Mouse (Mus musculus) lung, embryonic 14.5 days (tissue): ENCODE measurements around the gene Bin2. TPM values are rescaled to one million over a fixed set of nuclear protein-coding genes. Genes with fewer than 3 reads are reported as not detected.
A peak's percentile ranks its signal among the peaks of the same experiment; 100 is the strongest.

Source experiments
- ATAC-seq: fragments of 200-750 bp; cut with Nextera tagmentation; 2 replicates; pipeline ENCODE4 v1.8.0; 2017; ENCODE audit warnings: mild to moderate bottlenecking, moderate TSS enrichment, moderate library complexity; ENCODE audit not compliant: insufficient read depth
- DNase-seq: peaks from one replicate; pipeline ENCODE4 v3.0.0-alpha.2; 2015
- H3K27ac ChIP-seq: fragments of 300-500 bp; sonication (generic); 2 replicates; pipeline ENCODE4 v1.5.1; 2014; ENCODE audit warnings: low read depth, mild to moderate bottlenecking, moderate library complexity
- H3K27me3 ChIP-seq: fragments of 300-500 bp; sonication (generic); 2 replicates; pipeline ENCODE4 v1.6.1; 2014; ENCODE audit warnings: low read length, control low read depth; ENCODE audit not compliant: insufficient read depth
- H3K36me3 ChIP-seq: fragments of 300-500 bp; sonication (generic); 2 replicates; pipeline ENCODE4 v1.6.1; 2014; ENCODE audit warnings: control low read depth; ENCODE audit not compliant: insufficient read depth
- H3K4me1 ChIP-seq: fragments of 300-500 bp; sonication (generic); 2 replicates; pipeline ENCODE4 v1.6.1; 2014; ENCODE audit warnings: antibody characterized with exemption, control low read depth; ENCODE audit not compliant: insufficient read depth
- H3K4me2 ChIP-seq: fragments of 300-500 bp; sonication (generic); 2 replicates; pipeline ENCODE4 v1.6.1; 2014; ENCODE audit warnings: mild to moderate bottlenecking
- H3K4me3 ChIP-seq: fragments of 300-500 bp; sonication (generic); 2 replicates; pipeline ENCODE4 v1.5.1; 2014; ENCODE audit warnings: low read depth, low read length
- H3K9ac ChIP-seq: fragments of 300-500 bp; sonication (generic); 2 replicates; pipeline ENCODE4 v1.6.1; 2014
- H3K9me3 ChIP-seq: fragments of 300-500 bp; sonication (generic); 2 replicates; pipeline ENCODE4 v1.6.1; 2016; ENCODE audit warnings: low read depth, low read length, control low read depth
- CTCF ChIP-seq: IDR thresholded peaks from 2 replicates; pipeline ENCODE4 v1.5.1; 2016; ENCODE audit warnings: antibody characterized with exemption, low read depth
- WGBS: fragments of 180-500 bp; shearing (Covaris S2); extraction: QIAGEN DNeasy Blood & Tissue Kit; methylation state at CpG from one replicate; pipeline ENCODE4 v1.1.7; 2014; 5-methylcytosine and 5-hydroxymethylcytosine counted together
- polyA plus RNA-seq: library from polyadenylated mRNA; unstranded; fragments of >200 nt; fragmentation: Nextera tagmentation; extraction: Ambion mirVana; gene quantifications from 2 replicates; pipeline ENCODE4 v1.2.1, GENCODE M21; 2014

Gene Bin2
- polyA plus RNA-seq, result 4.8 TPM in 2 replicates

DNA sequence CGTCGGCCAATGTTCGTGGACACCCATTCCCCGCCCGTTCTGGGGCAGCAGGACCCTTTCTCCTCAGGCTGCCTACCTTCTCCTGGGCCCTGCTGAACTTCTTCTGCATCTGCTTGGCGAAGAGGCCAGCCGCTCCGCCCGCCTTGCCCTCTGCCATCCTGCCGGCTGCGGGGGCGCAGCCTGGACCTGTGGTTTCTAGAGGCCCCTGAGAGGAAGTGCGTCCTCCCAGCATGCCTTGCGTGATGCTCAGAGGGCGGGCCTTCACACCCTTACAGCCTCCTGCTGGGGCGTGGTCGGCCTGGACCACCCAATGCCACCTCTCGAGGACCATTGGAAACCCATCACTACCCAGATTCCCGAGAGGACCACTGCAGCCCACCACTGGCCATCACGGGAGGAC lies at the start of gene Bin2:
Gene Bin2, minus strand, starts transcription at position 217 of the 400 bp plus-strand sequence.
- no peaks in the 10 kb centered on the region for H3K4me1 ChIP-seq
- H3K36me3 ChIP-seq, result no peaks in the 10 kb centered on the region
- ATAC-seq (no peak), DNase-seq (no peak)
- no peak within 1 kb of the TSS for H3K4me2 ChIP-seq
- peak within 1 kb of the TSS; percentile 6; the same call in 1 of the 2 replicates for H3K4me3 ChIP-seq
- TF ChIP-seq CTCF, result no peak
- H3K27me3 ChIP-seq, result no peaks in the 10 kb centered on the region
- H3K9me3 ChIP-seq, result no peaks in the 10 kb centered on the region
- 84% methylated on average over 20 of the region's 20 CpGs for WGBS
- H3K9ac ChIP-seq, result no peak within 1 kb of the TSS
- no peak within 1 kb of the TSS for H3K27ac ChIP-seq

DNA sequence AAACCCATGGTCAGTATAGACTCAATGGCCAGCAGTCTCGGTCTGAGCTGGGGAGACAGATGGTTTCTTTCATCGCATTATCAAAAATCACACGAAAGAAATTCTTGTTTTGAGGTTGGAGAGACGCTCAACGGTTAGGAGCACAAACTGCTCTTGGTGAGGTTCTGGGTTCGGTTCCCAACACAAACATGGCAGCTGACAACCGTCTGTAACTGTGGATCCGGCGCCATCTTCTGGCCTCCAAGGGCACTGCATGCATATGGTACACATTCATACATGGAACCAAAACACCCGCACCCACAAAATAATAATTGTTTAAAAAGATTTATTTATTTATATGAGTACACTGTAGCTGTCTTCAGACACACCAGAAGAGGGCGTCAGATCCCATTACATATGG lies 49.2 kb upstream of the Bin2 start:
- WGBS, result 76% methylated on average over 11 of the region's 11 CpGs
- H3K4me3 ChIP-seq, result no peak overlapping the region
- TF ChIP-seq CTCF, result peak; percentile 34

DNA sequence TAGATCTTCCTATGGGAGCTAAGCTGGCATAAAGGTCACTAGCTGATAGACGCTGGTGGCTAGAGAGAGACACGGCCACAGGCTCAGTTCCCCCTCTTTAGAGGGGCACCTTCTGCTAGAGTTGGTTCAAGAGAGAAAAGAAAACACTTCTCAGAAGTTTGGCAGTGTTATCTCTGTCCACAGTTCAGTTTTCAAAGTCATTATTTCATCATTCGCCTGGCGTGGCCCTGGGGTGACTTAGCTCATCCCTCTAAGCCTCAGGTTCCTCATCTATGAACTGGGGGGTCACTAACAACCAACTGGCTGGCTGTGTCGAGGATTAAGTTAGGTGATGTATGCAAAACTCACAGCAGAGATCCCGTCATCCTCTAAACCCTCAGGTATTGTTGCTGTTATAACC lies 48.6 kb upstream of the Bin2 start:
- Histone ChIP-seq H3K4me3 (no peak overlapping the region), H3K27me3 (no peaks in the 10 kb centered on the region), H3K36me3 (no peaks in the 10 kb centered on the region), H3K4me2 (no peak overlapping the region), H3K4me1 (no peaks in the 10 kb centered on the region), H3K27ac (no peak overlapping the region), H3K9ac (no peak overlapping the region), H3K9me3 (no peaks in the 10 kb centered on the region)
- no peak for TF ChIP-seq CTCF
- WGBS, result 64% methylated on average over 6 of the region's 6 CpGs
- DNase-seq (no peak), ATAC-seq (no peak)

More for the DNA sequence above, 49.2 kb upstream of the Bin2 start:
- Histone ChIP-seq H3K9ac (no peak overlapping the region), H3K27ac (no peak overlapping the region), H3K4me2 (no peak overlapping the region), H3K9me3 (no peaks in the 10 kb centered on the region), H3K36me3 (no peaks in the 10 kb centered on the region), H3K4me1 (no peaks in the 10 kb centered on the region), H3K27me3 (no peaks in the 10 kb centered on the region)
- ATAC-seq (no peak), DNase-seq (no peak)

DNA sequence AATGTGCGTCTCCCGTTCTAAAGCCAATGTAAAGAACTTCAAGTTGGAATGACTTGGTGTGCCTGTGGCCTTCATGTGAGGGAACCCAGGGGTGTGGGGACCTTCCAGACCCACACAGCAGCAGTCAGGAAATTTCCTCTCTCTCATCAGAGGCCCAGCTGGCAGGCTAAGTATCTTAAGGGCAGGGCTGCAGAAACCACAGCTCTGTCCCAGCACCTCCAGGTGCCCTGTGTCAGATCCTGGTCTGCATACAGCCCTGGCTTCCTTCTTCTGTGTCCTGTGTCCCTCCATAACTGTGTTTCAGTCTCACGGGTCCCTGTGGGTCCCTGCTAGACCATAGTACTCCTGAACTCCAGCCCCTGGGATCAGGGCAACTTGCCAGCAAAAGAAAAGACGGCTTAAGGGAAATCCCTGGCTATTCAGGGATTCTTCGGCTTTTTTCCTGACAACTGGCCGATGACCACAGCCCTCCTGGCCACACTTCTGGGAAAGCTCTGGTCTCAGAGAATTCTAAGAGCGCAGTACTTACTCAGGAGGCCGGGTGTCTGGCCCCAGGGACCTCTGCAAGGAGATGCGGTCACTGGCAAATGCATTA lies 46.1 kb upstream of the Bin2 start:
- Histone ChIP-seq H3K4me3 (no peak overlapping the region), H3K4me2 (no peak overlapping the region), H3K27ac (no peak overlapping the region), H3K4me1 (no peaks in the 10 kb centered on the region), H3K9ac (no peak overlapping the region), H3K9me3 (no peaks in the 10 kb centered on the region), H3K27me3 (no peaks in the 10 kb centered on the region), H3K36me3 (no peaks in the 10 kb centered on the region)
- no peak for DNase-seq
- WGBS, result 68% methylated on average over 9 of the region's 9 CpGs
- no peak for TF ChIP-seq CTCF
- ATAC-seq, result no peak

DNA sequence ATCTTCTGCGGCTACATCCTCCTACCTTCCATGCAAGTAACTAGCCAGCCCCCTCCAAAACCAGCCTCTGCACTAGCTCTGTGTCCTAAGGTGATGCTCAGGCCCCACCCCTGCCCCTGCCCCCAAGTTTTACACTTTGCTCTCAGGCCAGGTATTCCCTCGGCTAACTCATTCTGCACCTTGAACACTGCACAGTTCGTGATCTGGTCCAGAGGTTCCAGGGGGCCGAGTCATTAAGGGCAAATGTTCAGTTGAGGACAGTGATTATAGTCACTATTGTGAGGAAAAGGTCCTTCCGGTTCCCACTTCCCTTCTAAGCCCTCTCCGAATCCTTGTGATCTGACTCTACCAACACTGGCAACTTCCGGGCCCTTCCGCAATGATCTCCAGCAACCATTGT lies 45.1 kb upstream of the Bin2 start:
- no peak overlapping the region for H3K4me2 ChIP-seq
- H3K4me3 ChIP-seq, result no peak overlapping the region
- no peaks in the 10 kb centered on the region for H3K27me3 ChIP-seq
- no peaks in the 10 kb centered on the region for H3K4me1 ChIP-seq
- H3K36me3 ChIP-seq, result no peaks in the 10 kb centered on the region
- no peak overlapping the region for H3K9ac ChIP-seq
- no peak for TF ChIP-seq CTCF
- H3K9me3 ChIP-seq, result no peaks in the 10 kb centered on the region
- no peak for ATAC-seq
- 84% methylated on average over 8 of the region's 8 CpGs for WGBS
- H3K27ac ChIP-seq, result no peak overlapping the region
- DNase-seq, result no peak

DNA sequence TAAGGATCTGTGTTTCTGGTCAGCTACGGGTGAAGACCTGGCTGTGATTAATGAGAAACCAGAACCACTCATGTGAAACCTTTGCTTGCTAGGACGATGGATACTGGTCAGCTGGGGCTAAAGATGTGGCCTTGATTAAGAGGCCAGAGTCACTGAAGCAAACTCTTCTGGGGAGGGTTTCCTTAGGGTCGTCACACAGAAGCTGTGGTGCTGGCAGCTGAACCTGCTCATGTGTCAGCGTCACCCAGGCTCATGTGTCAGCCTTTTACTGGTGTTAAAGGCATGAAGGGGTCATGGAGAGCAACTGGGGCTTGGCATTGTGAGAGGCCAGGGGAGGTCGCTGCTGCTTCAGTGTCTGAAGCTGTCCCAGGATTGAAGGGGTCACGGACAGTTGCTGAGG lies 41.5 kb upstream of the Bin2 start:
- Histone ChIP-seq H3K9ac (no peak overlapping the region), H3K36me3 (no peaks in the 10 kb centered on the region), H3K27ac (no peak overlapping the region), H3K9me3 (no peaks in the 10 kb centered on the region), H3K4me2 (no peak overlapping the region), H3K4me1 (no peaks in the 10 kb centered on the region), H3K27me3 (no peaks in the 10 kb centered on the region), H3K4me3 (no peak overlapping the region)
- no peak for ATAC-seq
- 44% methylated on average over 6 of the region's 6 CpGs for WGBS
- no peak for DNase-seq
- no peak for TF ChIP-seq CTCF

DNA sequence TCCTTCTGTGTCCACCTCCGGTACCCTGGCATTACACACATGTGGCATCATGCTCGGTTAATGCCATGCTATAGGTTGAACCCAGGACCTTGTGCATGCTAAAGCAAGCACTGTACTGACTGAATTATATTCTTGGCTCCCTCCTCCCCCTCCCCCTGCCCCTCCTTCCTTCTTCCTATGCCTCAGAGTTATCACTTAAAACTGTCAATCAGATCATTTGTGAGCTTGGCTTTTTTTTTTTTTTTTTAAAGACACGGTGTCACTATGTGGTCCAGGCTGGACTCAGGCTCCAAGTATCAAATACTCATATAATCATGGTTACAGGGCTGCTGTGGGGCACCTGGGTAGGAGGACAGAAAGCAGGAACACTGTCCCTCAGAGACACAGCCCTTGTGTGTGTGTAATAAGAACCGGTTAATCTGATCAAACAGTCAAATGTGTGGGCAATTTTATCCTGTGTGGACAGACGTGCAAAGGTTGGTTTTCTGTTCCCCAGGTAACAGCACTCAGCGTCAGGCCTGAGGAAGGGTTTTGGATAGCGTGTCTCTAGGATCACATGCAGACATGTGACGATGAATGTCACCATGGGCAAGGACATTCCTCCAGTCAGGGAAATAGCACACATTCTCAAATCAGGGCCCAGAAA lies 39.2 kb upstream of the Bin2 start:
- WGBS, result 57% methylated on average over 8 of the region's 8 CpGs
- no peak for ATAC-seq
- Histone ChIP-seq H3K27me3 (peaks cover 7% of the 10 kb centered on the region), H3K9ac (no peak overlapping the region), H3K9me3 (no peaks in the 10 kb centered on the region), H3K4me1 (no peaks in the 10 kb centered on the region), H3K36me3 (no peaks in the 10 kb centered on the region), H3K4me3 (no peak overlapping the region), H3K4me2 (no peak overlapping the region), H3K27ac (no peak overlapping the region)
- no peak for DNase-seq
- no peak for TF ChIP-seq CTCF
